Mouse (Mus musculus): ENCODE measurements around the gene Spsb1. TPM values are rescaled to one million over a fixed set of nuclear protein-coding genes. Genes with fewer than 3 reads are reported as not detected.
A peak's percentile ranks its signal among the peaks of the same experiment; 100 is the strongest.

Spsb1 gene
- polyA plus RNA-seq, 1 experiment, result 20.2 TPM

DNA sequence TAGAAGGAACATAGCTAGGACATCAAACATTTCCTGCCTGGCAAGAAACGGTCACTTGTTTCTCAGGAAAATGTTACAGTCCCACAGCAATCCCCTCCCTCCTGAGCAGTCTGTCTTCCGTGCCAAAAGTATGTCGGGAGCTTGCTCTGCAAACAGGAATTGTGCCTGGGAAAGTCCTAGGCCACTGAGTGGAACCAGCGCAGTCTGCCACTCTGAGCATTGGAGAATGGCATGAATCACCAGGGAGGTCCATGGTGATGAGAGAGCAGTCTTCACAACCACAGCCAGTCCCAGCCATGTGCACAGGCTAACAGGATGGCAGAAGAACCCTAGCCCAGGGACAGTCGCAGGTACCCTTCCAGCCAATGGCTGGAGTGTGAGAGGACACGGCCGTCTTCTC lies 41.6 kb upstream of the Spsb1 start:
- no peak for DNase-seq
- no peak for TF ChIP-seq POLR2A (IDR thresholded peaks at IDR 0.05; ENCODE audit: borderline replicate concordance, extremely low read depth, low read depth, low read length)
- TF ChIP-seq CTCF (IDR thresholded peaks at IDR 0.05; ENCODE audit: insufficient read depth, low read length), result no peak
- 39% methylated on average over 7 of the region's 7 CpGs for WGBS
- peaks cover 20% of the 10 kb centered on the region for H3K4me1 ChIP-seq (ENCODE audit: control insufficient read depth, insufficient read depth, low read length)
- no peak overlapping the region for H3K4me3 ChIP-seq (replicated peaks; ENCODE audit: extremely low read depth, low read depth, low read length)

GRCm38 (mm10) chr4:149995911-149996310 lies 41.1 kb upstream of the Spsb1 start:
- peak; percentile 4 for DNase-seq
- peaks cover 23% of the 10 kb centered on the region for H3K4me1 ChIP-seq (ENCODE audit: control insufficient read depth, insufficient read depth, low read length)
- 73% methylated on average over 7 of the region's 7 CpGs for WGBS

DNA sequence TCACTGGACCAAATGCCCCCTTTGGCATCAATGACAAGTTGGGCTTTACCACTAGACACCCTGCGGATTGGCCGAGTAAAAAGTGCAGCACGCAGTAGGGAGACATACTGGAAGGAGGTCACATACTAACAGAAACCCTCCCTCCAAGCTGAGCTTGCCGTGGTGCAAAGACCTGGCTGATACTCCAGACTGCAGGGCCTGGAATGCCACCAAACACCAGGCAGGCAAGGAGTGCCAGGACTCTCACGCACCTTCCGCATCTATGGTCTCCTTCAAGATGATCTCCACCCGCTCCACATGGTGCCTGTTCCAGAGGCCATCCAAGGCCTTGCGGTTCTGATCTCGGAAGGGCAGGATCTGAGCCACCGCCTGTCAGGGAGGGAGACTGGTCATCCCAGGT lies 39.4 kb upstream of the Spsb1 start:
- no peak for DNase-seq
- WGBS, result 78% methylated on average over 10 of the region's 10 CpGs
- no peak overlapping the region for H3K4me3 ChIP-seq (replicated peaks; ENCODE audit: extremely low read depth, low read depth, low read length)
- TF ChIP-seq CTCF (IDR thresholded peaks at IDR 0.05; ENCODE audit: insufficient read depth, low read length) (no peak), POLR2A (IDR thresholded peaks at IDR 0.05; ENCODE audit: borderline replicate concordance, extremely low read depth, low read depth, low read length) (no peak)
- H3K4me1 ChIP-seq (ENCODE audit: control insufficient read depth, insufficient read depth, low read length), result peaks cover 27% of the 10 kb centered on the region

More at GRCm38 (mm10) chr4:149995911-149996310, 41.1 kb upstream of the Spsb1 start:
- no peak overlapping the region for H3K4me3 ChIP-seq (replicated peaks; ENCODE audit: extremely low read depth, low read depth, low read length)
- TF ChIP-seq CTCF (IDR thresholded peaks at IDR 0.05; ENCODE audit: insufficient read depth, low read length), result no peak
- no peak for TF ChIP-seq POLR2A (IDR thresholded peaks at IDR 0.05; ENCODE audit: borderline replicate concordance, extremely low read depth, low read depth, low read length)

GRCm38 (mm10) chr4:149992670-149993032 lies 37.8 kb upstream of the Spsb1 start:
- Histone ChIP-seq H3K4me1 (ENCODE audit: control insufficient read depth, insufficient read depth, low read length) (peaks cover 26% of the 10 kb centered on the region), H3K4me3 (replicated peaks; ENCODE audit: extremely low read depth, low read depth, low read length) (no peak overlapping the region)
- TF ChIP-seq POLR2A (IDR thresholded peaks at IDR 0.05; ENCODE audit: borderline replicate concordance, extremely low read depth, low read depth, low read length), result no peak
- TF ChIP-seq CTCF (IDR thresholded peaks at IDR 0.05; ENCODE audit: insufficient read depth, low read length), result no peak
- 85% methylated on average over 8 of the region's 8 CpGs for WGBS
- DNase-seq, result no peak

GRCm38 (mm10) chr4:149991755-149992669 lies 37.2 kb upstream of the Spsb1 start:
- Histone ChIP-seq H3K4me1 (ENCODE audit: control insufficient read depth, insufficient read depth, low read length) (peaks cover 26% of the 10 kb centered on the region), H3K4me3 (replicated peaks; ENCODE audit: extremely low read depth, low read depth, low read length) (no peak overlapping the region)
- no peak for DNase-seq
- 83% methylated on average over 13 of the region's 13 CpGs for WGBS
- TF ChIP-seq CTCF (IDR thresholded peaks at IDR 0.05; ENCODE audit: insufficient read depth, low read length) (no peak), POLR2A (IDR thresholded peaks at IDR 0.05; ENCODE audit: borderline replicate concordance, extremely low read depth, low read depth, low read length) (no peak)

GRCm38 (mm10) chr4:149990954-149991633 lies 36.3 kb upstream of the Spsb1 start:
- TF ChIP-seq POLR2A (IDR thresholded peaks at IDR 0.05; ENCODE audit: borderline replicate concordance, extremely low read depth, low read depth, low read length) (no peak), CTCF (IDR thresholded peaks at IDR 0.05; ENCODE audit: insufficient read depth, low read length) (no peak)
- Histone ChIP-seq H3K4me1 (ENCODE audit: control insufficient read depth, insufficient read depth, low read length) (peaks cover 20% of the 10 kb centered on the region), H3K4me3 (replicated peaks; ENCODE audit: extremely low read depth, low read depth, low read length) (no peak overlapping the region)
- no peak for DNase-seq
- 39% methylated on average over 9 of the region's 9 CpGs for WGBS

GRCm38 (mm10) chr4:149990212-149990953 lies 35.5 kb upstream of the Spsb1 start:
- no peak for DNase-seq
- WGBS, result 30% methylated on average over 8 of the region's 8 CpGs
- TF ChIP-seq CTCF (IDR thresholded peaks at IDR 0.05; ENCODE audit: insufficient read depth, low read length) (no peak), POLR2A (IDR thresholded peaks at IDR 0.05; ENCODE audit: borderline replicate concordance, extremely low read depth, low read depth, low read length) (no peak)
- no peak overlapping the region for H3K4me3 ChIP-seq (replicated peaks; ENCODE audit: extremely low read depth, low read depth, low read length)
- H3K4me1 ChIP-seq (ENCODE audit: control insufficient read depth, insufficient read depth, low read length), result peaks cover 18% of the 10 kb centered on the region

- 3% methylated on average over 21 of the region's 21 CpGs for WGBS
- peak overlapping the region; percentile 23 for H3K4me3 ChIP-seq (replicated peaks; ENCODE audit: extremely low read depth, low read depth, low read length)
- DNase-seq, result peak; percentile 85
- TF ChIP-seq POLR2A (IDR thresholded peaks at IDR 0.05; ENCODE audit: borderline replicate concordance, extremely low read depth, low read depth, low read length) (no peak), CTCF (IDR thresholded peaks at IDR 0.05; ENCODE audit: insufficient read depth, low read length) (no peak)
- peaks cover 15% of the 10 kb centered on the region for H3K4me1 ChIP-seq (ENCODE audit: control insufficient read depth, insufficient read depth, low read length)
Observed at GRCm38 (mm10) chr4:149988931-149989556, 34.2 kb upstream of the Spsb1 start.

GRCm38 (mm10) chr4:149988301-149988700 lies 33.5 kb upstream of the Spsb1 start:
- Histone ChIP-seq H3K4me3 (replicated peaks; ENCODE audit: extremely low read depth, low read depth, low read length) (no peak overlapping the region), H3K4me1 (ENCODE audit: control insufficient read depth, insufficient read depth, low read length) (peaks cover 15% of the 10 kb centered on the region)
- no peak for DNase-seq
- WGBS, result 81% methylated on average over 6 of the region's 6 CpGs
- TF ChIP-seq CTCF (IDR thresholded peaks at IDR 0.05; ENCODE audit: insufficient read depth, low read length) (no peak), POLR2A (IDR thresholded peaks at IDR 0.05; ENCODE audit: borderline replicate concordance, extremely low read depth, low read depth, low read length) (no peak)

Data from lung, adult 2 months (tissue).